Mouse (Mus musculus) forebrain, embryonic 11.5 days (tissue): ENCODE results near the gene 1700012P22Rik. TPM values are rescaled to one million over a fixed set of nuclear protein-coding genes. Genes with fewer than 3 reads are reported as not detected.
A peak's percentile ranks its signal among the peaks of the same experiment; 100 is the strongest.

Source experiments
- ATAC-seq: fragments of 200-750 bp; cut with Nextera tagmentation; replicated peaks from 2 replicates; pipeline ENCODE4 v1.8.0; 2017; ENCODE audit warnings: moderate TSS enrichment; ENCODE audit not compliant: low FRiP score
- DNase-seq: peaks from one replicate; pipeline ENCODE4 v3.0.0-alpha.2; 2017; ENCODE audit warnings: low spot score
- H3K27ac ChIP-seq: fragments of 300-500 bp; sonication (generic); 2 replicates; pipeline ENCODE4 v1.5.1; 2014; ENCODE audit warnings: low read depth, low read length
- H3K27me3 ChIP-seq: fragments of 300-500 bp; sonication (generic); 2 replicates; pipeline ENCODE4 v1.6.1; 2014; ENCODE audit warnings: mild to moderate bottlenecking, low read length, mixed read lengths; ENCODE audit not compliant: control insufficient read depth, insufficient read depth
- H3K36me3 ChIP-seq: fragments of 300-500 bp; sonication (generic); 2 replicates; pipeline ENCODE4 v1.6.1; 2014; ENCODE audit warnings: mild to moderate bottlenecking, low read length, moderate library complexity, mixed read lengths; ENCODE audit not compliant: control insufficient read depth, insufficient read depth
- H3K4me1 ChIP-seq: fragments of 300-500 bp; sonication (generic); replicated peaks from 2 replicates; pipeline ENCODE4 v1.6.1; 2014; ENCODE audit warnings: low read length, mixed read lengths; ENCODE audit not compliant: control insufficient read depth, insufficient read depth
- H3K4me2 ChIP-seq: fragments of 300-500 bp; sonication (generic); 2 replicates; pipeline ENCODE4 v1.6.1; 2014; ENCODE audit warnings: low read depth, mild to moderate bottlenecking, low read length, moderate library complexity, mixed read lengths; ENCODE audit not compliant: severe bottlenecking
- H3K4me3 ChIP-seq: fragments of 300-500 bp; sonication (generic); 2 replicates; pipeline ENCODE4 v1.5.1; 2014; ENCODE audit warnings: low read depth, low read length
- H3K9ac ChIP-seq: fragments of 300-500 bp; sonication (generic); 2 replicates; pipeline ENCODE4 v1.6.1; 2014; ENCODE audit warnings: low read length
- H3K9me3 ChIP-seq: fragments of 300-500 bp; sonication (generic); 2 replicates; pipeline ENCODE4 v1.6.1; 2016; ENCODE audit warnings: low read length, mixed read lengths; ENCODE audit not compliant: control insufficient read depth
- WGBS: fragments of 180-500 bp; shearing (Covaris S2); extraction: QIAGEN DNeasy Blood & Tissue Kit; methylation state at CpG from one replicate; pipeline ENCODE4 v1.1.7; 2014; 5-methylcytosine and 5-hydroxymethylcytosine counted together
- polyA plus RNA-seq: library from polyadenylated mRNA; unstranded; fragments of >200 nt; fragmentation: Nextera tagmentation; extraction: Ambion mirVana; gene quantifications from 2 replicates; pipeline ENCODE4 v1.2.1, GENCODE M21; 2014

1700012P22Rik gene
- polyA plus RNA-seq, 1 experiment from 2014 or later: not detected

GRCm38 (mm10) chr4:144430723-144431122, 7.8 kb downstream of the 1700012P22Rik start:
- H3K9me3 ChIP-seq: no peaks in the 10 kb centered on the region; the same call in 1 of the 2 replicates
- no peak overlapping the region for H3K9ac ChIP-seq
- WGBS: 90% methylated on average over 2 of the region's 2 CpGs
- no peak overlapping the region for H3K4me2 ChIP-seq
- no peak overlapping the region for H3K4me3 ChIP-seq
- DNase-seq (no peak), ATAC-seq (no peak)
- H3K27me3 ChIP-seq: no peaks in the 10 kb centered on the region
- no peak overlapping the region for H3K27ac ChIP-seq
- no peaks in the 10 kb centered on the region for H3K4me1 ChIP-seq
- no peaks in the 10 kb centered on the region for H3K36me3 ChIP-seq

DNA sequence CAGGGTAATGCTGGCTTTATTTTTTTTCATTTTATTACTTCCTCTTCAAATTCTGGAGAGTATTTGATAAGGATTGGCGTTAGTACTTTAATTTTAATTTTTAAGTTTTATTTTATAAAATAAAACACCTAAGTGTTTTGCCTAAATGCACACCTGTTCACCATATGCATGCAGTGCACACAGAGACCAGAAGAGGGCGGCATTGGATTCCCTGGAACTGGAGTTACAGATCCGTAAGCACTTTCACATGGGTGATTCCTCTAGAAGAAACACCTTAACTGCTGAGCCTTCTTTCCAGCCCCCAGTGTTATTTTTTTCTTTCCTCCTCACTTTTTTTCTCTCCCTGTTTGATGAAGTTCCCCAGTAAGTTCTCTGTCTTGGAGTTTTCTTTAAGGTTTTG, 9.7 kb downstream of the 1700012P22Rik start:
- Histone ChIP-seq H3K4me1 (no peaks in the 10 kb centered on the region), H3K27ac (no peak overlapping the region), H3K4me2 (no peak overlapping the region), H3K9me3 (no peaks in the 10 kb centered on the region; the same call in 1 of the 2 replicates), H3K4me3 (no peak overlapping the region), H3K36me3 (no peaks in the 10 kb centered on the region), H3K9ac (no peak overlapping the region), H3K27me3 (no peaks in the 10 kb centered on the region)
- ATAC-seq (no peak), DNase-seq (no peak)
- 17% methylated on average over 3 of the region's 3 CpGs for WGBS

GRCm38 (mm10) chr4:144424590-144424989, 14.0 kb downstream of the 1700012P22Rik start:
- Histone ChIP-seq H3K4me3 (no peak overlapping the region), H3K36me3 (no peaks in the 10 kb centered on the region), H3K27me3 (no peaks in the 10 kb centered on the region), H3K4me2 (no peak overlapping the region), H3K9me3 (no peaks in the 10 kb centered on the region; the same call in 1 of the 2 replicates), H3K9ac (no peak overlapping the region), H3K4me1 (no peaks in the 10 kb centered on the region), H3K27ac (no peak overlapping the region)
- 82% methylated on average over 5 of the region's 5 CpGs for WGBS
- DNase-seq (no peak), ATAC-seq (no peak)

- Histone ChIP-seq H3K9ac (no peak overlapping the region), H3K36me3 (no peaks in the 10 kb centered on the region)
- ATAC-seq: no peak
These were observed 17.9 kb downstream of the 1700012P22Rik start for GRCm38 (mm10) chr4:144420644-144421043.

GRCm38 (mm10) chr4:144408290-144408689, 30.3 kb downstream of the 1700012P22Rik start, which contains the start of gene Pramef12:
Gene Pramef12 (minus strand): TSS chr4:144408464.
- Histone ChIP-seq H3K4me2 (no peak within 1 kb of the TSS), H3K4me3 (no peak within 1 kb of the TSS), H3K27ac (no peak within 1 kb of the TSS), H3K36me3 (no peaks in the 10 kb centered on the region), H3K9ac (no peak within 1 kb of the TSS), H3K4me1 (no peaks in the 10 kb centered on the region), H3K27me3 (no peaks in the 10 kb centered on the region), H3K9me3 (peaks cover 2% of the 10 kb centered on the region; the same call in 1 of the 2 replicates)
- DNase-seq (no peak), ATAC-seq (no peak)
- 78% methylated on average over 9 of the region's 9 CpGs for WGBS

More at GRCm38 (mm10) chr4:144420644-144421043, 17.9 kb downstream of the 1700012P22Rik start:
- DNase-seq: no peak
- Histone ChIP-seq H3K27ac (no peak overlapping the region), H3K27me3 (no peaks in the 10 kb centered on the region), H3K4me3 (no peak overlapping the region), H3K9me3 (no peaks in the 10 kb centered on the region; the same call in 1 of the 2 replicates), H3K4me1 (no peaks in the 10 kb centered on the region), H3K4me2 (no peak overlapping the region)

DNA sequence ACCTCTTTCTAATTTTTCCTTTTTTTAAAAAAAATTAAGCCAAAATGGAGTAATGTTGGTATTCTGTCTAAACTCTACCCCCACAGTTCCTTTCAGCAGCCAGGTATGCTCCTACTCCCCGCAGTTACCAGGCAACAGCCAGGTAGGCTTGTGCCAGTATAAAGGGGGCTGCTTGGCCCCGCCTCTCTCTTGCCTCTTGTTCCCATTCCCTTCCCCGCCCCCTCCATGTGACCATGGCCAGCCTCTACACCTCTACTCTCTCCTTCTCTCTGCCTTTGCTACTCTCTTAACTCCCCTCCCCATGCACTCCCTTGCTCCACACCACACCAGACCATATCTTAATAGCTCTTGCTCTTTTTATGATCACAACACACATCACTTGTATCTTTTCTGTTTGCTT, 32.3 kb downstream of the 1700012P22Rik start:
- Histone ChIP-seq H3K9ac (no peak overlapping the region), H3K4me2 (no peak overlapping the region), H3K36me3 (no peaks in the 10 kb centered on the region), H3K4me1 (no peaks in the 10 kb centered on the region), H3K9me3 (peaks cover 2% of the 10 kb centered on the region; the same call in 1 of the 2 replicates), H3K4me3 (no peak overlapping the region), H3K27me3 (no peaks in the 10 kb centered on the region), H3K27ac (no peak overlapping the region)
- ATAC-seq (no peak), DNase-seq (no peak)
- WGBS: 51% methylated on average over 3 of the region's 3 CpGs

DNA sequence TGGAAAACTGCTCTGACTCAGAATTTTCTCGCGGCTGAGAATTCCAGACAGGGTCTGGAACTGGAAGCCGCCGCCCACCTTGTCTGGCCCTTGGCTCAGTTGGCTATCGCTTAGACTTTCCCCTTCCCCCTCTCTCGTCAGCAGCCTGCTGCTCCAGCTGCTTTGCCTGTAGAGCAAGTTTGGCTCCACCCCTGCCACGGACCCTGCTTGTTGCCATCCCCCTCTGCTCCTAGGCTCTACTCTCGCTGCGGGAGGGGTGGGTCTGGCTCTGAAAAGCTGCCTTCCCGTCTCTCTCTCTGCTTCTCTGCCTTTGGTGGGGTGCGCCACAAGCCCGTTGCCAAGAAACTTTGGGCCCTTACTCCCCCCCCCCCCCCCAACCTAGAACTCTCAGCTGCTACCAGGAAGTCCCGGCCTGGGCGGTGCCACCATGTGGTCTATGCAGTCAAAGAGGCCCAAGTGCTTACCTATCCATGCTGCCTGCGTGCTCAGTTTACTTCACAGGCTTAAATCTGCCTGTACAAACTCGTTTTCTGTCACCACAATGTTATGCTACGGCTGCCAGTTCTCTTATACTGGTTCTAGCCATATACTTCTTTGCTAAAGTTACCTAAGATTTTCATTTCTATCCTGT, 34.0 kb downstream of the 1700012P22Rik start:
- WGBS: 8% methylated on average over 17 of the region's 17 CpGs
- H3K4me2 ChIP-seq: 0 out of 2 replicates have a peak overlapping the region, but pooled peaks have one; percentile 24
- ATAC-seq (no peak; the same call in 1 of the 2 replicates), DNase-seq (peak; percentile 51)
- H3K27me3 ChIP-seq: no peaks in the 10 kb centered on the region
- no peak overlapping the region for H3K27ac ChIP-seq
- H3K4me1 ChIP-seq: no peaks in the 10 kb centered on the region
- H3K9me3 ChIP-seq: peaks cover 2% of the 10 kb centered on the region; the same call in 1 of the 2 replicates
- H3K36me3 ChIP-seq: no peaks in the 10 kb centered on the region
- H3K9ac ChIP-seq: no peak overlapping the region
- H3K4me3 ChIP-seq: no peak overlapping the region

GRCm38 (mm10) chr4:144402712-144403111, 35.9 kb downstream of the 1700012P22Rik start:
- Histone ChIP-seq H3K9ac (no peak overlapping the region), H3K4me2 (no peak overlapping the region), H3K4me1 (no peaks in the 10 kb centered on the region), H3K9me3 (no peaks in the 10 kb centered on the region), H3K4me3 (no peak overlapping the region), H3K36me3 (no peaks in the 10 kb centered on the region), H3K27me3 (no peaks in the 10 kb centered on the region), H3K27ac (no peak overlapping the region)
- DNase-seq: no peak
- no peak for ATAC-seq
- WGBS: 84% methylated on average over 4 of the region's 4 CpGs

DNA sequence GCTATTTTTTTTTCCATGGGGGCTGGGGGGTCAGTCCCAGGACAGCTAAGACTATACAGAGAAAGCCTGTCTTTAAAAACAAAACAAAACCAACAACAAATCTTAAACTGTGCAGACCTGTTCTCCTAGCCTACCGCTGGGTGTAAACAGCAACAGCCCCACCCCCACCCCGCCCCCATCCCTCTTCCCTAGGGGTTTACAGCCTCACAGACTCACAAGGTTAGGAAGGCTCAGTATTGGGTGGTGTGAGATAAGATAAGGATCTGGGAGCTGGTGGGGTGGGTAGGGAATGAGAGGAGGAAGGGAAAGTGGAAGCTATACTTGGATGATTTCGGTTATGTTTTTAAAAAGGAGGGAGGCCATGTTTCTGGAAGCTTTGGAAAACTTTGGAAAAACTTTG, 42.3 kb downstream of the 1700012P22Rik start:
- 43% methylated on average over 3 of the region's 3 CpGs for WGBS
- H3K4me1 ChIP-seq: no peaks in the 10 kb centered on the region
- H3K27ac ChIP-seq: no peak overlapping the region
- DNase-seq: no peak
- H3K4me3 ChIP-seq: no peak overlapping the region
- no peaks in the 10 kb centered on the region for H3K27me3 ChIP-seq
- no peak for ATAC-seq
- H3K9me3 ChIP-seq: no peaks in the 10 kb centered on the region
- no peak overlapping the region for H3K4me2 ChIP-seq
- no peaks in the 10 kb centered on the region for H3K36me3 ChIP-seq
- no peak overlapping the region for H3K9ac ChIP-seq
